Mouse (Mus musculus) limb, embryonic 15.5 days (tissue): ENCODE measurements around the gene Olfr1394. TPM values are rescaled to one million over a fixed set of nuclear protein-coding genes. Genes with fewer than 3 reads are reported as not detected.

Source experiments
- ATAC-seq: fragments of 200-750 bp; cut with Nextera tagmentation; 2 replicates; pipeline ENCODE4 v1.8.0; 2017; ENCODE audit warnings: low read depth, moderate TSS enrichment; ENCODE audit not compliant: insufficient number of reproducible peaks, low FRiP score, low TSS enrichment
- H3K27ac ChIP-seq: fragments of 300-500 bp; sonication (generic); 2 replicates; pipeline ENCODE4 v1.5.1; 2015; ENCODE audit warnings: moderate library complexity, mild to moderate bottlenecking, inconsistent platforms
- H3K27me3 ChIP-seq: fragments of 300-500 bp; sonication (generic); 2 replicates; pipeline ENCODE4 v1.6.1; 2015; ENCODE audit warnings: inconsistent platforms
- H3K36me3 ChIP-seq: fragments of 300-500 bp; sonication (generic); 2 replicates; pipeline ENCODE4 v1.6.1; 2015; ENCODE audit warnings: inconsistent platforms
- H3K4me1 ChIP-seq: fragments of 300-500 bp; sonication (generic); 2 replicates; pipeline ENCODE4 v1.6.1; 2015; ENCODE audit warnings: inconsistent platforms
- H3K4me2 ChIP-seq: fragments of 300-500 bp; sonication (generic); 2 replicates; pipeline ENCODE4 v1.6.1; 2015; ENCODE audit warnings: mild to moderate bottlenecking, inconsistent platforms
- H3K4me3 ChIP-seq: fragments of 300-500 bp; sonication (generic); 2 replicates; pipeline ENCODE4 v1.5.1; 2015; ENCODE audit warnings: mild to moderate bottlenecking, inconsistent platforms
- H3K9ac ChIP-seq: fragments of 300-500 bp; sonication (generic); 2 replicates; pipeline ENCODE4 v1.6.1; 2015; ENCODE audit warnings: inconsistent platforms
- H3K9me3 ChIP-seq: fragments of 300-500 bp; sonication (generic); 2 replicates; pipeline ENCODE4 v1.6.1; 2016; ENCODE audit warnings: inconsistent platforms
- WGBS: fragments of 180-500 bp; shearing (Covaris S2); methylation state at CpG from one replicate; pipeline ENCODE4 v1.1.7; 2015; 5-methylcytosine and 5-hydroxymethylcytosine counted together
- polyA plus RNA-seq: library from polyadenylated mRNA; unstranded; fragments of >200 nt; fragmentation: Nextera tagmentation; extraction: Ambion mirVana; gene quantifications from 2 replicates; pipeline ENCODE4 v1.2.1, GENCODE M21; 2015

Gene Olfr1394
- polyA plus RNA-seq, result not detected in 2 replicates

GRCm38 (mm10) chr11:49154077-49154476 is at the start of gene Olfr1394:
Olfr1394 (plus strand) TSS chr11:49154377.
- H3K9ac ChIP-seq, result no peak within 1 kb of the TSS
- 89% methylated on average over 1 of the region's 1 CpGs for WGBS

DNA sequence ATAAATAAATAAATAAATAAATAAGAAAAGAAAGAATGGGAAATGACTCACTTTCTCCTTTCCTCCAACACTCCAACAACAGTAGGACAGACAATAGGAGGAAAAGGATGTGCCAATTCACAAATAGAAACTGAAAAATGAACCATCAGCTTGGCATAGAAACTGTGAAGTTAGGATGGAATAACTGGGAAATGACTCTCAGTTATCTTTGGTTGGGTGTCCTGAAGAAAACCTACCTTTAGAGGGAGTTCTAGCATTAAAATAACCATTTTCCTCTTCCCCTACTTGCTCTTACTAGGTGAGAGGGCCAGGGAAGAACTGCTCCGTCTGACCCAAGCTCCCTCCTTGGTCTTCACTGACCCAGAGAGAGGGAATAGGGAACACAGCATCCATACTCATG is 48.4 kb upstream of the Olfr1394 start:
- no peak for ATAC-seq
- no peak overlapping the region for H3K27ac ChIP-seq
- WGBS, result 67% methylated on average over 1 of the region's 1 CpGs
- H3K9me3 ChIP-seq, result no peaks in the 10 kb centered on the region
- H3K27me3 ChIP-seq, result no peaks in the 10 kb centered on the region
- no peak overlapping the region for H3K9ac ChIP-seq
- H3K4me2 ChIP-seq, result no peak overlapping the region
- no peaks in the 10 kb centered on the region for H3K4me1 ChIP-seq
- H3K4me3 ChIP-seq, result no peak overlapping the region
- no peaks in the 10 kb centered on the region for H3K36me3 ChIP-seq

More at GRCm38 (mm10) chr11:49154077-49154476, at the start of gene Olfr1394:
- Histone ChIP-seq H3K4me2 (no peak within 1 kb of the TSS), H3K36me3 (no peaks in the 10 kb centered on the region), H3K27me3 (no peaks in the 10 kb centered on the region), H3K4me1 (no peaks in the 10 kb centered on the region), H3K27ac (no peak within 1 kb of the TSS), H3K9me3 (no peaks in the 10 kb centered on the region), H3K4me3 (no peak within 1 kb of the TSS)
- no peak for ATAC-seq

- H3K4me3 ChIP-seq, result no peak overlapping the region
- no peaks in the 10 kb centered on the region for H3K9me3 ChIP-seq
- no peaks in the 10 kb centered on the region for H3K27me3 ChIP-seq
- ATAC-seq, result no peak
- no peaks in the 10 kb centered on the region for H3K4me1 ChIP-seq
- WGBS, result 52% methylated on average over 10 of the region's 10 CpGs
- no peaks in the 10 kb centered on the region for H3K36me3 ChIP-seq
- H3K4me2 ChIP-seq, result no peak overlapping the region
- no peak overlapping the region for H3K27ac ChIP-seq
- no peak overlapping the region for H3K9ac ChIP-seq
These were observed 46.3 kb upstream of the Olfr1394 start for GRCm38 (mm10) chr11:49107650-49108537.

- Histone ChIP-seq H3K4me3 (no peak overlapping the region), H3K9me3 (no peaks in the 10 kb centered on the region), H3K27me3 (no peaks in the 10 kb centered on the region), H3K36me3 (no peaks in the 10 kb centered on the region), H3K9ac (no peak overlapping the region), H3K4me2 (no peak overlapping the region), H3K27ac (no peak overlapping the region), H3K4me1 (no peaks in the 10 kb centered on the region)
- ATAC-seq, result no peak
- WGBS, result 27% methylated on average over 1 of the region's 1 CpGs
These were observed 45.3 kb upstream of the Olfr1394 start for GRCm38 (mm10) chr11:49108833-49109232.

- Histone ChIP-seq H3K36me3 (no peaks in the 10 kb centered on the region), H3K4me1 (no peaks in the 10 kb centered on the region), H3K9ac (no peak overlapping the region), H3K4me2 (no peak overlapping the region), H3K4me3 (no peak overlapping the region), H3K9me3 (no peaks in the 10 kb centered on the region), H3K27ac (no peak overlapping the region), H3K27me3 (no peaks in the 10 kb centered on the region)
- ATAC-seq, result no peak
- 55% methylated on average over 1 of the region's 1 CpGs for WGBS
These were observed 43.2 kb upstream of the Olfr1394 start for GRCm38 (mm10) chr11:49111000-49111399.

GRCm38 (mm10) chr11:49112624-49113219 is 41.5 kb upstream of the Olfr1394 start:
- 76% methylated on average over 6 of the region's 6 CpGs for WGBS
- Histone ChIP-seq H3K4me1 (no peaks in the 10 kb centered on the region), H3K27me3 (no peaks in the 10 kb centered on the region), H3K4me2 (no peak overlapping the region), H3K36me3 (no peaks in the 10 kb centered on the region), H3K9me3 (no peaks in the 10 kb centered on the region), H3K4me3 (no peak overlapping the region), H3K27ac (no peak overlapping the region), H3K9ac (no peak overlapping the region)
- ATAC-seq, result no peak

DNA sequence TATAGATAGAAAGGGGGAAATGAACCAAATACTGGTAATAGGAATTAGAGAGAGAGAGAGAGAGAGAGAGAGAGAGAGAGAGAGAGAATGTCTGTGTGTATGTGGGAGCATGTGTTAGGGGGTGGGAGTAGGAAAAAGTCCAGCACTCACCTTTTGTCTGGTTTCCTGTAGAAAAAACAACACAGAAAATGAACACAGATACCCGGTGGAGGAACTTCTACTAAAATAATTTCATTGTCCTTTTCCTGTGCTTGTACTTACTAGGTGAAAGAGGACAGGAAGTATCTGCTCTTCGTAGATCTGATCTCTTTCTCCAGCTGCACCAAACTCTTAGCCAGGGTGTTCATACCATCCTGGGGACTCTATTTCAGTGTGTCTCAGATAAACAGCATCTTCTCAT is 40.0 kb upstream of the Olfr1394 start:
- Histone ChIP-seq H3K4me1 (no peaks in the 10 kb centered on the region), H3K36me3 (no peaks in the 10 kb centered on the region), H3K9ac (no peak overlapping the region), H3K4me3 (no peak overlapping the region), H3K27ac (no peak overlapping the region), H3K27me3 (no peaks in the 10 kb centered on the region), H3K9me3 (no peaks in the 10 kb centered on the region), H3K4me2 (no peak overlapping the region)
- 67% methylated on average over 2 of the region's 2 CpGs for WGBS
- ATAC-seq, result no peak

DNA sequence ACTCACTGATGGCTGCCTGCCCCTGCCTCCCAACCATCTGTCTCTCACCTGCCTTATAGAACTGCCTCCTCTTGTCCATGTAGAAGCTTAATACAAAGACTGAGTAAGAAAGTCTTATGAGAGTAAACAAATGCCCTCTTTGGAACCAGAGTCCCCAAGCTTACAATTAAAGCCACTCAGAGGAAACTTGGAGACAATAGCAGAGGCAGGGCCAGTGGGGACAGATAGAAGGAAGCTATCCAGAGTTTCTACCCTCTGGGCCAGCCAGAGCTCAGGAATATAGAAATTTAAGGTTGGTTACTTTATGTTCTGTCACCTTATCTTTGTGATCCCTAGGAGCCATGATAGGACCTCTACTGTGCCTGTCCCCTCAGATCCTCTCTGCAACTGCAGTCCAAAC is 39.4 kb upstream of the Olfr1394 start, which contains the start of gene Olfr1396:
TSS of gene Olfr1396 (minus strand) at position 101 of the 400 bp plus-strand sequence.
- H3K27ac ChIP-seq, result no peak within 1 kb of the TSS
- no peak within 1 kb of the TSS for H3K9ac ChIP-seq
- H3K4me2 ChIP-seq, result no peak within 1 kb of the TSS
- H3K4me1 ChIP-seq, result no peaks in the 10 kb centered on the region
- H3K27me3 ChIP-seq, result no peaks in the 10 kb centered on the region
- no peak for ATAC-seq
- H3K36me3 ChIP-seq, result no peaks in the 10 kb centered on the region
- H3K4me3 ChIP-seq, result no peak within 1 kb of the TSS
- H3K9me3 ChIP-seq, result no peaks in the 10 kb centered on the region

GRCm38 (mm10) chr11:49119635-49120034 is 34.5 kb upstream of the Olfr1394 start:
- H3K36me3 ChIP-seq, result no peaks in the 10 kb centered on the region
- H3K27ac ChIP-seq, result no peak overlapping the region
- no peaks in the 10 kb centered on the region for H3K27me3 ChIP-seq
- no peaks in the 10 kb centered on the region for H3K9me3 ChIP-seq
- H3K4me1 ChIP-seq, result no peaks in the 10 kb centered on the region
- ATAC-seq, result no peak
- 87% methylated on average over 3 of the region's 3 CpGs for WGBS
- H3K4me2 ChIP-seq, result no peak overlapping the region
- H3K4me3 ChIP-seq, result no peak overlapping the region
- H3K9ac ChIP-seq, result no peak overlapping the region

GRCm38 (mm10) chr11:49124169-49124568 is 30.0 kb upstream of the Olfr1394 start:
- H3K9me3 ChIP-seq, result no peaks in the 10 kb centered on the region
- H3K4me3 ChIP-seq, result no peak overlapping the region
- no peaks in the 10 kb centered on the region for H3K36me3 ChIP-seq
- no peak overlapping the region for H3K9ac ChIP-seq
- WGBS, result 85% methylated on average over 2 of the region's 2 CpGs
- no peak overlapping the region for H3K4me2 ChIP-seq
- no peaks in the 10 kb centered on the region for H3K27me3 ChIP-seq
- no peak for ATAC-seq
- no peak overlapping the region for H3K27ac ChIP-seq
- H3K4me1 ChIP-seq, result no peaks in the 10 kb centered on the region

- Histone ChIP-seq H3K27ac (no peak within 1 kb of the TSS), H3K36me3 (no peaks in the 10 kb centered on the region), H3K4me2 (no peak within 1 kb of the TSS), H3K4me1 (no peaks in the 10 kb centered on the region), H3K9me3 (no peaks in the 10 kb centered on the region), H3K9ac (no peak within 1 kb of the TSS), H3K4me3 (no peak within 1 kb of the TSS), H3K27me3 (no peaks in the 10 kb centered on the region)
- WGBS, result 90% methylated on average over 6 of the region's 6 CpGs
- ATAC-seq, result no peak
These were observed 12.2 kb upstream of the Olfr1394 start, which contains the start of gene Olfr1395 for GRCm38 (mm10) chr11:49141974-49142373. Olfr1395 (plus strand) TSS chr11:49142274.
